Mouse (Mus musculus) ES-E14 (cell line): ENCODE measurements around the gene Nlgn2. TPM values are rescaled to one million over a fixed set of nuclear protein-coding genes. Genes with fewer than 3 reads are reported as not detected.

Experiments
- DNase-seq: peaks from one replicate; pipeline ENCODE4 v3.0.0-alpha.2; 2013; ENCODE audit warnings: low read depth, low spot score
- H3K27ac ChIP-seq: 2 replicates; pipeline ENCODE4 v1.5.1; 2012; ENCODE audit warnings: low read depth, mild to moderate bottlenecking, low read length, moderate library complexity, mixed read lengths; ENCODE audit not compliant: poor library complexity, insufficient read depth, severe bottlenecking
- H3K36me3 ChIP-seq: 2 replicates; pipeline ENCODE4 v1.6.1; 2012; ENCODE audit warnings: mild to moderate bottlenecking, low read length, moderate library complexity, mixed read lengths; ENCODE audit not compliant: control insufficient read depth, poor library complexity, insufficient read depth, severe bottlenecking
- H3K4me1 ChIP-seq, 2 experiments: fragments of 150-350 bp in 1 of 2; sonication (generic) in 1 of 2; 2 replicates each; pipeline ENCODE4 v1.6.1; 2012; ENCODE audit warnings: low read length in 2 of 2, mild to moderate bottlenecking in 1 of 2, mixed read lengths in 1 of 2; ENCODE audit not compliant: control insufficient read depth in 2 of 2, insufficient read depth in 2 of 2, poor library complexity in 1 of 2
- H3K4me3 ChIP-seq, 2 experiments: fragments of 150-350 bp in 1 of 2; sonication (generic) in 1 of 2; 2 replicates each; pipeline ENCODE4 v1.5.1; 2012; ENCODE audit warnings: low read length in 2 of 2, low read depth in 1 of 2, mild to moderate bottlenecking in 1 of 2, mixed read lengths in 1 of 2; ENCODE audit not compliant: insufficient read depth in 1 of 2, poor library complexity in 1 of 2, severe bottlenecking in 1 of 2
- H3K9ac ChIP-seq: 2 replicates; pipeline ENCODE4 v1.6.1; 2012; ENCODE audit warnings: low read depth, mild to moderate bottlenecking, low read length, mixed read lengths; ENCODE audit not compliant: poor library complexity, insufficient read depth, severe bottlenecking
- H3K9me3 ChIP-seq: fragments of 150-350 bp; sonication (generic); 2 replicates; pipeline ENCODE4 v1.6.1; 2012; ENCODE audit warnings: low read depth, mild to moderate bottlenecking, low read length; ENCODE audit not compliant: control insufficient read depth, insufficient read depth
- CHD2 ChIP-seq: IDR thresholded peaks from 2 replicates; pipeline ENCODE4 v1.6.1; 2014; ENCODE audit warnings: mild to moderate bottlenecking, low read depth, low read length, inconsistent platforms
- HCFC1 ChIP-seq: IDR thresholded peaks from 2 replicates; pipeline ENCODE4 v1.6.1; 2012; ENCODE audit warnings: low read length, inconsistent platforms, borderline replicate concordance; ENCODE audit not compliant: insufficient read depth
- MAFK ChIP-seq: IDR thresholded peaks from 2 replicates; pipeline ENCODE4 v1.6.1; 2014; ENCODE audit warnings: mild to moderate bottlenecking, low read depth, low read length, inconsistent platforms; ENCODE audit not compliant: insufficient read depth
- ZC3H11A ChIP-seq: IDR thresholded peaks from 2 replicates; pipeline ENCODE4 v1.6.1; 2012; ENCODE audit warnings: low read depth, mild to moderate bottlenecking, inconsistent platforms, low read length, borderline replicate concordance
- ZNF384 ChIP-seq: IDR thresholded peaks from 2 replicates; pipeline ENCODE4 v1.6.1; 2012; ENCODE audit warnings: low read depth, low read length, inconsistent platforms
- in situ Hi-C, 2 experiments: fragments of 600-800 bp; cut with MboI; formaldehyde crosslinking; loops; one replicate each; pipeline ENCODE4 v1.15.1; 2025; ENCODE audit warnings: low sequenced_read_pairs in 2 of 2, inconsistent platforms in 1 of 2; ENCODE audit not compliant: unreplicated experiment in 2 of 2
- total RNA-seq: library from RNA; depleted of rRNA; stranded (reverse); fragments of 300-350 nt; gene quantifications from 2 replicates; pipeline ENCODE4 v1.2.3, GENCODE M21; 2012

Gene Nlgn2
- total RNA-seq, 1 experiment: 8.9 TPM

- in situ Hi-C loops: no loop called here
- Histone ChIP-seq H3K27ac (peak overlapping the region; percentile 19), H3K36me3 (no peaks in the 10 kb centered on the region), H3K9me3 (no peaks in the 10 kb centered on the region), H3K9ac (peak overlapping the region; percentile 77), H3K4me1 (peaks cover 0 to 1% of the 10 kb centered on the region in 2 experiments; a peak in 1 of 4 replicates), H3K4me3 (peak overlapping the region; percentile 71 to 100)
- DNase-seq: no peak
- TF ChIP-seq ZNF384 (no peak), HCFC1 (no peak), CHD2 (no peak), ZC3H11A (no peak), MAFK (no peak)
These were observed 1.1 kb upstream of the Nlgn2 start for GRCm38 (mm10) chr11:69838714-69839104.

GRCm38 (mm10) chr11:69837952-69838713 is 549 bp upstream of the Nlgn2 start, which contains the start of gene Tmem256:
Gene Tmem256 (plus strand): TSS chr11:69838514.
- H3K4me1 ChIP-seq: peaks cover 0 to 1% of the 10 kb centered on the region in 2 experiments; a peak in 1 of 4 replicates
- H3K36me3 ChIP-seq: no peaks in the 10 kb centered on the region
- H3K9ac ChIP-seq: peak within 1 kb of the TSS; percentile 77
- H3K9me3 ChIP-seq: no peaks in the 10 kb centered on the region
- no peak for TF ChIP-seq ZNF384
- TF ChIP-seq MAFK: 0 out of 2 replicates have a peak, but pooled peaks have one; percentile 37
- peak; percentile 85 for TF ChIP-seq CHD2
- peak within 1 kb of the TSS; percentile 85 to 100 for H3K4me3 ChIP-seq
- DNase-seq: peak; percentile 99
- in situ Hi-C loops: no loop called here
- peak within 1 kb of the TSS; percentile 19 for H3K27ac ChIP-seq

GRCm38 (mm10) chr11:69836703-69837576 is 644 bp downstream of the Nlgn2 start:
- Histone ChIP-seq H3K9me3 (no peaks in the 10 kb centered on the region), H3K4me3 (peak overlapping the region; percentile 85 to 100), H3K9ac (peak overlapping the region; percentile 77), H3K36me3 (no peaks in the 10 kb centered on the region), H3K4me1 (peaks cover 0 to 1% of the 10 kb centered on the region in 2 experiments; a peak in 1 of 4 replicates), H3K27ac (no peak overlapping the region)
- in situ Hi-C loops: no loop called here
- DNase-seq: no peak
- TF ChIP-seq MAFK (no peak), HCFC1 (no peak)

- Histone ChIP-seq H3K27ac (no peak overlapping the region), H3K4me1 (peaks cover 0 to 1% of the 10 kb centered on the region in 2 experiments; a peak in 1 of 4 replicates), H3K36me3 (no peaks in the 10 kb centered on the region), H3K4me3 (no peak overlapping the region), H3K9me3 (no peaks in the 10 kb centered on the region), H3K9ac (no peak overlapping the region)
- DNase-seq: no peak
- TF ChIP-seq MAFK (no peak), ZC3H11A (no peak), HCFC1 (no peak), CHD2 (no peak), ZNF384 (no peak)
- in situ Hi-C loops: no loop called here
These were observed 1.6 kb downstream of the Nlgn2 start for GRCm38 (mm10) chr11:69835966-69836335.
